Mouse (Mus musculus): ENCODE measurements around the gene Ceacam20. TPM values are rescaled to one million over a fixed set of nuclear protein-coding genes. Genes with fewer than 3 reads are reported as not detected.

Gene Ceacam20
- polyA plus RNA-seq (2015; fragmentation: Nextera tagmentation; extraction: Ambion mirVana): not detected in 2 replicates

DNA sequence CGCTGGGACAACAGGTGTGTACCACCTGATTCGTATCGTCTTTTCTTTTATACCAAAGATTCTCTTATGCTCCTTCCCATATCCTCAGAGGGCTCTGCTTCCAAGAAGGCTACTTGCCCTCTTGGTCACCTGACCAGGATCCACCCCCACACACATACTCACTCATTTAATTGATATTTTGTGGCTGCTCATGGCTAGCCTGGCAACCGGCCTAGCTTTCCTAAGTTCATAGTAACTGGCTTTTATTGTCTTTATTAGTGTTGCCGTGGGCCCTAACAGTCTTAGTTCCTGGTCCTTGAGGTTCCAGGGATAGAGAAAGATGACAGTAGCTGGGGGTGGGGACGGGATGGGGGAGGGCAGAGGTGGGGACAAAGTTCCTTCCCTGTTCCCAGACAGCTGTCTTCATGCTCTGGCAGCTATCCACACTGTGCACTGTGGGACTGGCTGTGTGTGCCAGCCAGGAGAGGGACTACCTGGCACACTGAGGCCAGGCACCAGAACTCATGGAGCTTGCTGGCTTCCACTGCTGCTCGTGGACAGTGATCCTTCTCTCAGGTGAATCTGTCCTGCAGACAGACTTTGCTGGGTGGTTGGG lies at the start of gene Ceacam20:
Gene Ceacam20 (plus strand): TSS at position 428 of the 595 bp plus-strand sequence.

DNA sequence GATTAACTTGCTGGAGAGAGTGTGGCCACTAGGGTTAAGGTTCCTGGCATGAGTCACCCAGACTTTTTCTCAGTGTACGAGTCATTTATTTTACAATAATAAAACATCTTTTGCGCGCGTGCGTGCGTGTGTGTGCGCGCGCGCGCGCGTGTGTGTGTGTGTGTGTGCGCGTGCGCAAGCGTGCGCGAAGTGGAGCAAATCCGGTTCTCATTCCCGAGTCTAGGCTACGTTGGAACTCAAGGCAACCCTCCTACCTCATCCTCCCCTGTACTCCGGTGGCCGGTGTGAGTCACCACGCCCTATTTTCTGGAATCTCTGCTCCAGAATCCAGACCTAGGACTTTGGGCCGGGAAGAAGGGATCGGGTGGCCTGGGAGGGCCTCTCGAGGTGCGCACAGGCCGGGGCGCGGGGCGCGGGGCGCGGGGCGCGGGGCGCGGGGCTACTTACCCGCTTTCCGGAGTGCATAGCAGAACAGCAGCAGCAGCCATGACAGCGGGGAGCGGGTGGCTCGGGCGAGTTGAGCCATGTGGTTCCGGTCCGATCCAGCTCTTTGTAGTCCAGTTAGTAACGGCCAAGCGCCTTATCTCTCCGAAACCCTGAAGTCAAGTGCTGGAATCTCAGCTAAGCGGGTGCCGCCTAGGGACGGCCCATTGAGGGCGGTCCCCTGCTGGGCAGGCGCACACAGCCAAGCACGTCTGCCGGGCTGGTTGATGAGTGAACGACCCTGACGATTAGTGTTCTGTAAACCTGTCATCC lies 44.5 kb upstream of the Ceacam20 start, which contains the start of gene Pvr:
Gene Pvr (minus strand): TSS at position 655 of the 756 bp plus-strand sequence.

DNA sequence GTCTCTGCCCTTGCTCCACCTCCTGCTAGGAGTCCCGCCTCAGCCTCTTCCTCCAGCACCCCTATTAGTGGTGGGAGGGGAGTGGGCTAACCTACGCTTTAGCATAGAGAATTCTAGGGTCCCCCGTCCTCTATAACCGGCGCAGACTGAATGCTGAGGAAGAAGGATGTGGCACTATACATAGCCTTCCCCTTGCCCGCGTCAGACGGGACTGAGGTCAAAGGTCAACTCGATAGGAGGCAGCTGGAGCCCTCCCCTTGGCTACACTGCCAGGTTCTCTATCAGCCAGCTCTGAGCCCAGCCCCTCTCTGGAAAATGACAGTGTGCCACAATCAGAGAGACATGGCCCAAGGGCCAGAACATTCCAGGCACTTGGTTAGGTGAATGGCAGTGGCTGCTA lies 14.6 kb upstream of the Ceacam20 start, which contains the start of gene Igsf23:
Gene Igsf23 (minus strand): TSS at position 168 of the 400 bp plus-strand sequence.

DNA sequence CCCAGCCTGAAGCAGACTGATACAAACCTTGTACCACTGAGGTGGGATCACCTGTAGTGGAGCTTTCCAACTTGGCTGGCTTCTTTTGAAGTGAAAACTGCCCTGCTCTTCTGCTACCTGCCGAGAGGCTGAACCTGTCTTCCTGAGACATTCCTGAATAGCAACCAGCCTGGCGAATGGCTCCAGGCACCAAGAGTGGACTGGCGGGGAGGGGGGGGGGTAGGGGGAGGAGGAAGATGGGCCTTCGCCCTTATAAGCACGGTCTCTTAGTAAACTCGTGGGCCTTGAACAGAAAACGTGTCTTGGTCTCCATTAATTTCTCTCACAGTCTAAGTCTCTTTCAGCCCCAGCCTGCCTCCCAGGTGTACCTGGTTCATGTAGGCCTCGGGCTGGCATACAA lies 26.0 kb downstream of the Ceacam20 start, which contains the start of gene Nlrp9b:
Gene Nlrp9b (plus strand): TSS at position 301 of the 400 bp plus-strand sequence.

Other genes starting within 250 kb of the Ceacam20 start
- gene Tomm40, start 250.0 kb upstream of the Ceacam20 start, polyA plus RNA-seq (2015; fragmentation: Nextera tagmentation; extraction: Ambion mirVana): 96.6 TPM in 2 replicates
- gene Nectin2, start 214.9 kb upstream of the Ceacam20 start, polyA plus RNA-seq (2015; fragmentation: Nextera tagmentation; extraction: Ambion mirVana): 21.6 and 27.0 TPM in 2 replicates
- gene Bcam, start 194.4 kb upstream of the Ceacam20 start, polyA plus RNA-seq (2015; fragmentation: Nextera tagmentation; extraction: Ambion mirVana): 35.6 and 45.1 TPM in 2 replicates
- not detected in 2 replicates for gene Cblc, start 168.6 kb upstream of the Ceacam20 start, polyA plus RNA-seq (2015; fragmentation: Nextera tagmentation; extraction: Ambion mirVana)
- gene Bcl3, start 142.6 kb upstream of the Ceacam20 start, polyA plus RNA-seq (2015; fragmentation: Nextera tagmentation; extraction: Ambion mirVana): 5.3 and 5.5 TPM in 2 replicates
- 0.24 and 0.32 TPM in 2 replicates for gene Gm19345, start 113.4 kb upstream of the Ceacam20 start, polyA plus RNA-seq (2015; fragmentation: Nextera tagmentation; extraction: Ambion mirVana)
- gene Ceacam16, start 104.1 kb upstream of the Ceacam20 start, polyA plus RNA-seq (2015; fragmentation: Nextera tagmentation; extraction: Ambion mirVana): 0.52 and 0.93 TPM in 2 replicates
- not detected in 2 replicates for gene Ceacam19, start 77.4 kb upstream of the Ceacam20 start, polyA plus RNA-seq (2015; fragmentation: Nextera tagmentation; extraction: Ambion mirVana)
- 5.1 and 7.1 TPM in 2 replicates for gene Pvr, start 44.3 kb upstream of the Ceacam20 start, polyA plus RNA-seq (2015; fragmentation: Nextera tagmentation; extraction: Ambion mirVana)
- gene Igsf23, start 14.7 kb upstream of the Ceacam20 start, polyA plus RNA-seq (2015; fragmentation: Nextera tagmentation; extraction: Ambion mirVana): 0.28 and 0.37 TPM in 2 replicates
- gene Nlrp9b, start 26.1 kb downstream of the Ceacam20 start, polyA plus RNA-seq (2015; fragmentation: Nextera tagmentation; extraction: Ambion mirVana): not detected in 2 replicates
- not detected in 2 replicates for gene Vmn1r91, start 134.3 kb downstream of the Ceacam20 start, polyA plus RNA-seq (2015; fragmentation: Nextera tagmentation; extraction: Ambion mirVana)
- not detected in 2 replicates for gene Gm16442, start 157.2 kb downstream of the Ceacam20 start, polyA plus RNA-seq (2015; fragmentation: Nextera tagmentation; extraction: Ambion mirVana)
- not detected in 2 replicates for gene Vmn1r93, start 173.7 kb downstream of the Ceacam20 start, polyA plus RNA-seq (2015; fragmentation: Nextera tagmentation; extraction: Ambion mirVana)
- gene Vmn1r94, start 203.0 kb downstream of the Ceacam20 start, polyA plus RNA-seq (2015; fragmentation: Nextera tagmentation; extraction: Ambion mirVana): not detected in 2 replicates
- gene Vmn1r95, start 228.3 kb downstream of the Ceacam20 start, polyA plus RNA-seq (2015; fragmentation: Nextera tagmentation; extraction: Ambion mirVana): not detected in 2 replicates
- gene Gm6164, start 240.2 kb downstream of the Ceacam20 start, polyA plus RNA-seq (2015; fragmentation: Nextera tagmentation; extraction: Ambion mirVana): not detected in 2 replicates